Mouse (Mus musculus) kidney, adult 2 months (tissue): ENCODE results near the gene Prkar2b. TPM values are rescaled to one million over a fixed set of nuclear protein-coding genes. Genes with fewer than 3 reads are reported as not detected.

Experiments used
- DNase-seq: peaks from one replicate; pipeline ENCODE4 v3.0.0; 2021
- H3K27ac ChIP-seq: fragments of 200-500 bp; 2 replicates; pipeline ENCODE4 v1.5.1; 2012; ENCODE audit warnings: low read depth, low read length, control low read depth, inconsistent platforms; ENCODE audit not compliant: insufficient read depth
- H3K27me3 ChIP-seq: fragments of 200-500 bp; replicated peaks from 2 replicates; pipeline ENCODE4 v1.6.1; 2012; ENCODE audit warnings: mild to moderate bottlenecking, moderate library complexity, low read length, inconsistent platforms; ENCODE audit not compliant: control insufficient read depth, insufficient read depth
- H3K36me3 ChIP-seq: fragments of 200-500 bp; 2 replicates; pipeline ENCODE4 v1.6.1; 2012; ENCODE audit warnings: mild to moderate bottlenecking, moderate library complexity, low read length, inconsistent platforms; ENCODE audit not compliant: control insufficient read depth, insufficient read depth
- H3K4me1 ChIP-seq: fragments of 200-500 bp; 2 replicates; pipeline ENCODE4 v1.6.1; 2011; ENCODE audit warnings: low read length; ENCODE audit not compliant: control insufficient read depth, insufficient read depth
- H3K4me3 ChIP-seq: fragments of 200-500 bp; 2 replicates; pipeline ENCODE4 v1.5.1; 2011; ENCODE audit warnings: mild to moderate bottlenecking, low read depth, low read length, control low read depth; ENCODE audit not compliant: insufficient read depth
- CTCF ChIP-seq: fragments of 200-500 bp; conservative IDR thresholded peaks from 2 replicates; pipeline ENCODE4 v1.5.1; 2011; ENCODE audit warnings: low read depth, mild to moderate bottlenecking, control low read depth, low read length, moderate library complexity, mixed read lengths; ENCODE audit not compliant: insufficient read depth, insufficient read length
- POLR2A ChIP-seq: fragments of 200-500 bp; IDR thresholded peaks from one replicate; pipeline ENCODE4 v1.6.1; 2011; ENCODE audit warnings: low read depth, low read length, control low read depth
- WGBS: fragments of 180-500 bp; shearing (Covaris S2); methylation state at CpG from one replicate; pipeline ENCODE4 v1.1.7; 2018; 5-methylcytosine and 5-hydroxymethylcytosine counted together
- polyA plus RNA-seq: library from polyadenylated mRNA; depleted of rRNA; stranded (reverse); fragments of >200 nt; gene quantifications from 2 replicates; pipeline ENCODE4 v1.2.3, GENCODE M21; 2012

Gene Prkar2b
- polyA plus RNA-seq, 1 experiment, result 12.8 TPM

DNA sequence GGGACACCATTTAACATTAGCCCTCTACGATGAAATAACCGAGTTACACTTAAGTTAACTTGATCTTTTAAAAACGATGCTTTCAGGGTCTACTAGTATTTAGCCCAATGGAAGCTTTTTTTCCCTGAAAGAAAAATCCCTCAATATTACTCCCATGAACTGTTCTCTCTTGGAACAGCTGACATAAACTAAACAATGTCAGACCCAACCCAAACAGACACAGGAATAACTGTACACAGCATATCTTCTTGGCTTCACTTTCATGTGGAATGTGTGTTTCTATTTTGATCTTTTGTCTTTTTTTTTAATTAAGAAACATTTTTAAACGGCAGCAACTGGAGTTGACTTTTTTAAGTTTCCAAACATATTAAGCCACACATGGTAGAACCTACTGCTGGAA is 8.2 kb downstream of the Prkar2b start:
- H3K4me1 ChIP-seq, result no peaks in the 10 kb centered on the region
- DNase-seq, result no peak
- no peak for TF ChIP-seq POLR2A
- H3K27ac ChIP-seq, result no peak overlapping the region
- no peak overlapping the region for H3K4me3 ChIP-seq
- WGBS, result 79% methylated on average over 4 of the region's 4 CpGs
- no peaks in the 10 kb centered on the region; the same call in 1 of the 2 replicates for H3K27me3 ChIP-seq
- H3K36me3 ChIP-seq, result no peaks in the 10 kb centered on the region

DNA sequence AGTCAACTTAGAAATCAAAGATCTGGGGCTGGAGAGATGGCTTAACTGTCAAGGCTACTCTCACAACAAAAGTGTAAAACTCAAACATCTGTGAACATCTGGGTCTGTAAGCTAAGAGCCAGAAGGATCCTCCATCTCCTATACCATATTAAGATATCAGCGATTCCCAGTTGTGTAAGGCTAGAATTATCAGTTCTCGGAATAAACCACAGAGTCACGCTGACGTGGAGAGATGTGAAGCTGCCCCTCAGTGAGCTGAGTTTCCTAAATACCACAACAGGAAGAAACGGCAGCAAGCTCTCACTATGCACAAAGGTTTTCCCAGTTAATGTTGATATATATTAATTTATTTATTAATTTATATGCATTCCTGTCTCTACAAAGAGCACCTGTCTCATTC is 10.9 kb downstream of the Prkar2b start:
- Histone ChIP-seq H3K4me1 (no peaks in the 10 kb centered on the region), H3K36me3 (no peaks in the 10 kb centered on the region), H3K27me3 (no peaks in the 10 kb centered on the region; the same call in 1 of the 2 replicates), H3K27ac (no peak overlapping the region), H3K4me3 (no peak overlapping the region)
- DNase-seq, result no peak
- WGBS, result 70% methylated on average over 5 of the region's 5 CpGs
- TF ChIP-seq POLR2A, result no peak
- no peak for TF ChIP-seq CTCF

DNA sequence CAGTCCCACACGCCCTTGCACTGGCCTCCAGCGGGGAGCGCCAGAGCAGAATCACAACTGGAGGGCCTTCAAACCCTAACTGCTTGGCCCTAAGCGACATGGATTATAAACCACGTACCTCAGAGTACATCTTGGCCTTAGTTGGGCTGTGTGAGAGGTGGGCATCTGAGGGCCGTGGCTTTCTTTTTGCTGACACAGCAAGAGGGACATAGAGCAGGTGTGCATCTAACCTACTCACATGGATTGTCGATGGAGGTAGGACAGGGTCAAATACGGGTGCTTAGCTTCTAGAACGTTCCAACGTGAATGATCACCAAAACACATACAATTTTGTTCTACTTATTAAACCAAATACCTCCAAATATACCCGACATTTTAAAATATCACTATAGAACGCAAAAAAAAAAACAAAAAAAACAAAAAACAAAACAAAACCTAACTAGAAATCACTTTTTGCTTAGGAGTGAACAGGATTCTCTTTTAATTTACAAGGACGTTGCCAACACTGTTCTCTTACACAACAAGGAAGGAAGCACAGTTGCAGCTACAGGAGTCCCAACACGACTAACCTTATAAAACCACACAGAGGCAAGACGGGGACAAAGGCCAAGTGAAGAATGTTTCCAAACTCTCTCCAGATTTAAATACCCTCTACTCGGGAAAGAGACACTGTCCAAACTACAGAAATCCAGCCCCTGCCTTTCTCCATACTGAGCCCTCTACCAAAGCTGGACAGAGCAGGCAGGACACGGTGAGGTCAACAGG is 15.3 kb downstream of the Prkar2b start:
- WGBS, result 74% methylated on average over 17 of the region's 17 CpGs

DNA sequence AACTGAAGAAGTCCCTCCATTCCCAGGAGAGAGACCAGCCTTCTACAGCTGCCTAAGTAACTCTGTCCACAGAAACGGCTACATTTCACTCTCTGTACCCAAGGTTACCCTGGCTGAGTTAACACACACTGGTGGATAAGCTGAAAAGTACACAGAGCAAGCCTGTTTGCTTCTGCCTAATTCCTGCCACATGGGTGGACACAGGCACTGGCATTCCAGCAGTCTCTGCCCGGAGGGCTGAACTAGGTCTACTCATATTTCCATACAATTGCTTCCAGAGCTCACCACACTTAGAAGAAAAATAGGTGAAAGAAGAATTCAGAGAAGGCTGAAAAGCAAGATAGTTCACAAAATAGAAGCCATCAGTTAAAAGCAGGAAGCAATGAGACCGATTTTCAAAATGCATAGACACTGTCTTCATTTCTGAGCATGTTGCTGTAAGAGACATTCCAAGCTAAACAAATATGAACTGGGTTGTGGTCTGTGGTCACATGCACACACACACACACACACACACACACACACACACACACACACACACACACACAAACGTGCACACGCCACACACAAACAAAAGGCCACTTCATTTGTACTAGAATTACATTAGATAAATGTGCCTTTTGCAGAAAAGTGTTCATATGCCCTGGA is 16.5 kb downstream of the Prkar2b start:
- no peak for DNase-seq
- H3K4me1 ChIP-seq, result no peaks in the 10 kb centered on the region
- TF ChIP-seq CTCF (no peak), POLR2A (no peak)
- H3K36me3 ChIP-seq, result no peaks in the 10 kb centered on the region
- no peak overlapping the region for H3K4me3 ChIP-seq
- WGBS, result 58% methylated on average over 5 of the region's 5 CpGs
- H3K27ac ChIP-seq, result no peak overlapping the region
- H3K27me3 ChIP-seq, result no peaks in the 10 kb centered on the region

More for the DNA sequence above, 15.3 kb downstream of the Prkar2b start:
- Histone ChIP-seq H3K4me1 (no peaks in the 10 kb centered on the region), H3K27ac (no peak overlapping the region), H3K27me3 (no peaks in the 10 kb centered on the region), H3K4me3 (no peak overlapping the region), H3K36me3 (no peaks in the 10 kb centered on the region)
- peak; percentile 15 for DNase-seq
- TF ChIP-seq CTCF (no peak), POLR2A (no peak)

DNA sequence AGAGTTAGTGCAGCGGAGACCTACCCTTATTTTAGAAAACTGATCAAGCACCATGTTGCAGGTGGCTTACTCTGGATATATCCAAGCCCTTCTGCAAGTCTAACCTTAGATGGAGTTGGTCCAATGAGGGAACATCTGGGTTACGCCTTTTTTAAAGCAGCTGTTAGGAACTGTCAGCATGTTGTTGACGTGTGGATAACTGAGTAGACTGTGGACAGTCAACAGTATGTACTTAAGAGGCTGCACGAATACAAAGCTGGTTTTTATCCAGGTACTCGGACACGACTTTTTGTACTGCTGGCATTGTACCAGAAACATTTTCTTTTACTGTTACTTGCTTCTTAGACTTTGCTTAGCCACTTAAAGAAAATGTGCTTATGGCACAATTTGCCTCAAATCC is 27.6 kb downstream of the Prkar2b start:
- Histone ChIP-seq H3K36me3 (no peaks in the 10 kb centered on the region), H3K27me3 (no peaks in the 10 kb centered on the region), H3K27ac (no peak overlapping the region), H3K4me1 (no peaks in the 10 kb centered on the region), H3K4me3 (no peak overlapping the region)
- TF ChIP-seq CTCF, result no peak
- TF ChIP-seq POLR2A, result no peak
- WGBS, result 81% methylated on average over 6 of the region's 6 CpGs
- DNase-seq, result no peak

DNA sequence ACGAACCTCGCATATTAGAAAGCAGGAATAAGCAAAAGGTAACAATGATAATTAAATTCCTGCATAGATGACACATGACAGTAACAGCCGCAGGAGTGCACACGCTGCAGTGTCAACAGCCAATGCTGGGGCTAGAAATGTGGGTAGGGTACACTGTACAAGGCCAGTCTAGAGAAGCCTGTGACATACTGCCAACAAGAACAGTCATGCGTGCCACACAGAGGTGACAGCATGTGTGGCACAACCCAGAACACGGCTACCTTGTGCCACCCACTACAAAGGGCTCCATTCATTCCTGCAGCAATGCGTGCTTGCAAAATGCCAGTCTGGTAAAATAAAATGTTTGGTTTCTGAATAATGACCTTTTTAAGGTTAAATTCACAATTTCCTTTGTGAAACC is 28.2 kb downstream of the Prkar2b start:
- no peak for DNase-seq
- no peaks in the 10 kb centered on the region for H3K4me1 ChIP-seq
- 66% methylated on average over 7 of the region's 7 CpGs for WGBS
- no peak overlapping the region for H3K4me3 ChIP-seq
- no peaks in the 10 kb centered on the region for H3K36me3 ChIP-seq
- TF ChIP-seq POLR2A, result no peak
- no peak for TF ChIP-seq CTCF
- no peaks in the 10 kb centered on the region for H3K27me3 ChIP-seq
- H3K27ac ChIP-seq, result no peak overlapping the region

DNA sequence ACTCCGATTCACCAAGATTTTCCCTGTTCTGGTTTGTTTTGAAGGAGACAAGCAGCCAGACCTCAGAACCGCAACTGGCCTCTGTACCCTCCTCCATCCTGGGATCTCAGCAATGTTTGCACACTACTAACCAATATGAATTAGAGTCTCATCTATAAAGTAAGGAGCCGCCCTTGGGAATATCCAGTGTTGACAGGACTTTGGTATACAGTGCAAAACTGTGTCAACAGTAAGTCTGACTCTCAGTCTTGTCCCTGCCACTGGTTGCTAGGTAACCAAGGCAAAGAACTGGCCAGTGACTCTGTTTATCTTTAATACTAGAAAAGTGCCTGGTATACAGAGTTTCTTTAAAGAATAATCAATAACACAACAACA is 42.7 kb downstream of the Prkar2b start:
- no peak for DNase-seq
- TF ChIP-seq CTCF (no peak), POLR2A (no peak)
- H3K4me1 ChIP-seq, result peaks cover 6% of the 10 kb centered on the region; the same call in 1 of the 2 replicates
- no peaks in the 10 kb centered on the region for H3K36me3 ChIP-seq
- 66% methylated on average over 3 of the region's 3 CpGs for WGBS
- H3K4me3 ChIP-seq, result no peak overlapping the region
- no peaks in the 10 kb centered on the region for H3K27me3 ChIP-seq
- no peak overlapping the region for H3K27ac ChIP-seq
